In genomic region chr7:117777921-117778320, GRCm38 (mm10) we compare ENCODE assay signal across 26 mouse cellular contexts.
"Had no signal": no experiment of that assay in that cellular context is flagged by ENCODE, and none has a peak within 500 bp of the region (broad histone marks: within the 10 kb centered on the region; RNA-seq: fewer than 3 reads in every experiment).

No protein-coding gene starts in this region.

- H3K4me1 ChIP-seq: heart, embryonic 13.5 days; heart, embryonic 15.5 days; hindbrain, embryonic 10.5 days; hindbrain, embryonic 12.5 days; limb, embryonic 10.5 days; limb, embryonic 12.5 days; liver, embryonic 13.5 days; liver, embryonic 15.5 days had no signal

- H3K9me3 ChIP-seq: heart, embryonic 15.5 days; limb, embryonic 10.5 days; liver, embryonic 13.5 days; liver, embryonic 15.5 days had no signal

- H3K27me3 ChIP-seq: heart, embryonic 13.5 days; heart, embryonic 15.5 days; hindbrain, embryonic 12.5 days; limb, embryonic 12.5 days; liver, embryonic 13.5 days; liver, embryonic 15.5 days had no signal

- H3K36me3 ChIP-seq: heart, embryonic 13.5 days; heart, embryonic 15.5 days; hindbrain, embryonic 10.5 days; hindbrain, embryonic 12.5 days; limb, embryonic 10.5 days; limb, embryonic 12.5 days; liver, embryonic 13.5 days; liver, embryonic 15.5 days had no signal

- H3K4me3 ChIP-seq: gastrocnemius, adult 2 months; heart, adult 2 months; heart, embryonic 13.5 days; heart, embryonic 15.5 days; hindbrain, embryonic 10.5 days; hindbrain, embryonic 12.5 days; limb, embryonic 10.5 days; limb, embryonic 12.5 days; liver, embryonic 13.5 days; liver, embryonic 15.5 days had no signal

- H3K4me2 ChIP-seq: heart, embryonic 11.5 days; heart, embryonic 13.5 days; heart, embryonic 15.5 days; hindbrain, embryonic 12.5 days; hindbrain, embryonic 14.5 days; limb, embryonic 12.5 days; liver, embryonic 11.5 days; liver, embryonic 13.5 days; liver, embryonic 15.5 days had no signal

- ATAC-seq: hindbrain, embryonic 16.5 days; inflammation-experienced regulatory T-cells, adult 6 months had no signal

- H3K27ac ChIP-seq: gastrocnemius, adult 2 months; heart, adult 2 months; heart, embryonic 13.5 days; heart, embryonic 15.5 days; hindbrain, embryonic 10.5 days; hindbrain, embryonic 12.5 days; hindbrain, embryonic 14.5 days; limb, embryonic 10.5 days; limb, embryonic 12.5 days; liver, embryonic 13.5 days; liver, embryonic 15.5 days had no signal

- H3K9ac ChIP-seq: heart, embryonic 13.5 days; heart, embryonic 15.5 days; hindbrain, embryonic 12.5 days; hindbrain, embryonic 14.5 days; limb, embryonic 12.5 days; liver, embryonic 13.5 days; liver, embryonic 15.5 days had no signal

- DNase-seq: gastrocnemius, adult 2 months; gastrocnemius, postnatal 10 days; gastrocnemius, postnatal 25 days; heart, adult 2 months; heart, postnatal 4 days; kidney, adult 18-20 months; kidney, adult 8-10 months; kidney, postnatal 10 days; kidney, postnatal 25 days; kidney, postnatal 4 days; layer of hippocampus, adult 9-11 months; layer of hippocampus, postnatal 36 days; liver; liver, embryonic 13.5 days had no signal
